Mouse (Mus musculus): Measurements from ENCODE around the gene Prkce. TPM values are rescaled to one million over a fixed set of nuclear protein-coding genes. Genes with fewer than 3 reads are reported as not detected.
A peak's percentile ranks its signal among the peaks of the same experiment; 100 is the strongest.

Prkce gene
- polyA plus RNA-seq, 1 experiment from 2014 or later: 44.3 TPM

DNA sequence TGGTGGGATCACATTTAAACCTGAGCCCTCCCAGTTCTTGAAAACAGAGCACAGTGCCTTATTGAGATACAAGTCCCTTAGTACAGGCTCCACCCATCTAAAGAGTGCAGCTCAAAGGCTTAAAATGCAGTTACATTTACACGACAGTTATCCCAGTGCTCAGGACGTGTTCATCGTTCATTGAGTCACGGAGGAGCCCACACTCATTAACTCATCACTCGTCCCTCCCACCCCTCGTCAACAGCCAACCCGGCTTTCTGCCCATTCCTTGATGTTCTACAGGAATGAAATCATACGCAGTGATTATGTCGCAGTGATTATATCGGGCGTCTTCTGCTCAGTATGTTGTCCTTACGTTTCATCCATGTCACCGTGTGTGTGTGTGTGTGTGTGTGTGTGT, 102.9 kb downstream of the Prkce start:
- H3K9ac ChIP-seq (replicated peaks; ENCODE audit: low read depth, low read length): no peak overlapping the region
- WGBS: 87% methylated on average over 13 of the region's 13 CpGs
- H3K9me3 ChIP-seq (ENCODE audit: control insufficient read depth, low read length): no peaks in the 10 kb centered on the region
- no peak overlapping the region for H3K4me2 ChIP-seq (ENCODE audit: low read depth, low read length)
- no peak overlapping the region for H3K4me3 ChIP-seq (ENCODE audit: low read depth, low read length)
- H3K27me3 ChIP-seq (ENCODE audit: control insufficient read depth, insufficient read depth, low read length): no peaks in the 10 kb centered on the region
- peaks cover 4% of the 10 kb centered on the region; the same call in 1 of the 2 replicates for H3K4me1 ChIP-seq (ENCODE audit: control insufficient read depth, insufficient read depth, low read length)
- no peaks in the 10 kb centered on the region for H3K36me3 ChIP-seq (ENCODE audit: control insufficient read depth, insufficient read depth, low read length)
- no peak for ATAC-seq (ENCODE audit: low read depth)
- no peak overlapping the region for H3K27ac ChIP-seq (ENCODE audit: low read depth, low read length)

- peaks cover 4% of the 10 kb centered on the region; the same call in 1 of the 2 replicates for H3K4me1 ChIP-seq (ENCODE audit: control insufficient read depth, insufficient read depth, low read length)
- ATAC-seq (ENCODE audit: low read depth): peak; percentile 51; the same call in 1 of the 2 replicates
- no peaks in the 10 kb centered on the region for H3K36me3 ChIP-seq (ENCODE audit: control insufficient read depth, insufficient read depth, low read length)
- no peaks in the 10 kb centered on the region for H3K27me3 ChIP-seq (ENCODE audit: control insufficient read depth, insufficient read depth, low read length)
- no peak overlapping the region for H3K9ac ChIP-seq (replicated peaks; ENCODE audit: low read depth, low read length)
- WGBS: 25% methylated on average over 4 of the region's 4 CpGs
- H3K4me3 ChIP-seq (ENCODE audit: low read depth, low read length): no peak overlapping the region
- H3K4me2 ChIP-seq (ENCODE audit: low read depth, low read length): no peak overlapping the region
- no peaks in the 10 kb centered on the region for H3K9me3 ChIP-seq (ENCODE audit: control insufficient read depth, low read length)
- no peak overlapping the region for H3K27ac ChIP-seq (ENCODE audit: low read depth, low read length)
Measured at GRCm38 (mm10) chr17:86271277-86271676, 103.7 kb downstream of the Prkce start.

- no peaks in the 10 kb centered on the region for H3K27me3 ChIP-seq (ENCODE audit: control insufficient read depth, insufficient read depth, low read length)
- H3K9me3 ChIP-seq (ENCODE audit: control insufficient read depth, low read length): no peaks in the 10 kb centered on the region
- no peak for ATAC-seq (ENCODE audit: low read depth)
- WGBS: 72% methylated on average over 6 of the region's 6 CpGs
- H3K9ac ChIP-seq (replicated peaks; ENCODE audit: low read depth, low read length): no peak overlapping the region
- no peaks in the 10 kb centered on the region for H3K36me3 ChIP-seq (ENCODE audit: control insufficient read depth, insufficient read depth, low read length)
- H3K4me3 ChIP-seq (ENCODE audit: low read depth, low read length): no peak overlapping the region
- H3K27ac ChIP-seq (ENCODE audit: low read depth, low read length): no peak overlapping the region
- no peak overlapping the region for H3K4me2 ChIP-seq (ENCODE audit: low read depth, low read length)
- peaks cover 4% of the 10 kb centered on the region; the same call in 1 of the 2 replicates for H3K4me1 ChIP-seq (ENCODE audit: control insufficient read depth, insufficient read depth, low read length)
Measured at GRCm38 (mm10) chr17:86272961-86273360, 105.4 kb downstream of the Prkce start.

DNA sequence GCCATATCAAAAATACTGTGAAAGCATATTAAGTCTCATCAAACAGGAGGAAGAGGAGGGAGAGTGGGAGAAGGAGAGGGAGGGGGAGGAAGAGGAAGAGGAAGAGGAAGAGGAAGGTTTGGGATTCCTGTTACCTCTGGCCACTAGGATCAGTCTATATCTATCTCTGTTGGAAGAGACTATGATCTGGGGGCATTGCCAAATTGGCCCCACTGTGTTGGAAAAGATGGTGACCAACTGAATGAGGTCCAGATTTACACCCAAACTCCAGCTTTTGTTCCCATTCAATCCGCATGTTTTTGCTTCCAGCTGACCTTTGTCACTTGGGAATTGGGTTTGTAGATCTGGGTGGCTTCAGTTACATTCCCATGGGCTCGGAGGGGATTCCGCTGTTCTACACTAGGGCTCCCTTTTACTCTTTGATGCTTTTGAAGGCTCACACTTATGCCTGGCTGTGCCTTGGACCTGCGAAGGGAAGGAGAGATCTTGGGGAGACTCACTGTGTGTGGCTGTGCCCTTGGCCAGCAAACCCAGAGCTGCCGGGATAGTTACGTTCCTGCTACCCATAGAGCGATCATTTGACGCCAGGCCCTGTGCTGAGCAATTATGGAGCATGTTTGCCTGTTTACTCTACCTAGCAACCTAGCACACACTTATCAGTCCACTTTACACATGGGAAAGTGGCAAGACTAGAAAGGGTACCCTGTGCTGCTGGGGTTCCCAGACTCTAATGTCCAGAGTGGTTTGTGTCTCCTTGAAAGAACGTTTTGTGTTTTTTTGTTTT, 106.2 kb downstream of the Prkce start:
- Histone ChIP-seq H3K4me3 (ENCODE audit: low read depth, low read length) (no peak overlapping the region), H3K4me2 (ENCODE audit: low read depth, low read length) (no peak overlapping the region), H3K4me1 (ENCODE audit: control insufficient read depth, insufficient read depth, low read length) (peaks cover 4% of the 10 kb centered on the region; the same call in 1 of the 2 replicates), H3K36me3 (ENCODE audit: control insufficient read depth, insufficient read depth, low read length) (no peaks in the 10 kb centered on the region), H3K27me3 (ENCODE audit: control insufficient read depth, insufficient read depth, low read length) (no peaks in the 10 kb centered on the region), H3K27ac (ENCODE audit: low read depth, low read length) (no peak overlapping the region), H3K9ac (replicated peaks; ENCODE audit: low read depth, low read length) (no peak overlapping the region), H3K9me3 (ENCODE audit: control insufficient read depth, low read length) (no peaks in the 10 kb centered on the region)
- ATAC-seq (ENCODE audit: low read depth): no peak
- 81% methylated on average over 9 of the region's 9 CpGs for WGBS

GRCm38 (mm10) chr17:86274350-86274744, 106.8 kb downstream of the Prkce start:
- H3K4me1 ChIP-seq (ENCODE audit: control insufficient read depth, insufficient read depth, low read length): peaks cover 8% of the 10 kb centered on the region
- 74% methylated on average over 7 of the region's 7 CpGs for WGBS
- ATAC-seq (ENCODE audit: low read depth): no peak

DNA sequence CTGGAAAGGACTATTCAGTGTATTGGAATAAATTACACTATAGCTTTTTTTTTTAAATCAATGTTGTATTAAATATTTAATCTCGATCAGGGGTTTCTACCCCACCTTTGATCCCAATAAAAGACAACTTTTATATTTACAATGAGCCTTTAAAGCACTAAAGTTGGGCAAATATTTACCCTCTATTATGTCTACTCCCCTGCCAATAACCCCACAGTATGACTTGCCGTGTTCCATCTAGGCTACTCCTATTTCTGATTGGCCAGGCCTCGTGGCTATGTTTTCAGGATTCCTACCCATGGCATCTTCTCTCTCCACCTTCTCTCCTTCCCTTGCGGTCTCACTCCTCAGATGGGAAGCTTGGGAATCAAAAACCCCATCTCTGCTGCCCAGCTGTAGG, 108.8 kb downstream of the Prkce start:
- Histone ChIP-seq H3K27me3 (ENCODE audit: control insufficient read depth, insufficient read depth, low read length) (no peaks in the 10 kb centered on the region), H3K9me3 (ENCODE audit: control insufficient read depth, low read length) (no peaks in the 10 kb centered on the region), H3K27ac (ENCODE audit: low read depth, low read length) (no peak overlapping the region), H3K9ac (replicated peaks; ENCODE audit: low read depth, low read length) (no peak overlapping the region), H3K4me2 (ENCODE audit: low read depth, low read length) (no peak overlapping the region), H3K36me3 (ENCODE audit: control insufficient read depth, insufficient read depth, low read length) (no peaks in the 10 kb centered on the region), H3K4me1 (ENCODE audit: control insufficient read depth, insufficient read depth, low read length) (peaks cover 5% of the 10 kb centered on the region), H3K4me3 (ENCODE audit: low read depth, low read length) (no peak overlapping the region)
- WGBS: 93% methylated on average over 4 of the region's 4 CpGs
- ATAC-seq (ENCODE audit: low read depth): no peak

More at GRCm38 (mm10) chr17:86274350-86274744, 106.8 kb downstream of the Prkce start:
- Histone ChIP-seq H3K4me2 (ENCODE audit: low read depth, low read length) (no peak overlapping the region), H3K9me3 (ENCODE audit: control insufficient read depth, low read length) (no peaks in the 10 kb centered on the region), H3K36me3 (ENCODE audit: control insufficient read depth, insufficient read depth, low read length) (no peaks in the 10 kb centered on the region), H3K4me3 (ENCODE audit: low read depth, low read length) (no peak overlapping the region), H3K27me3 (ENCODE audit: control insufficient read depth, insufficient read depth, low read length) (no peaks in the 10 kb centered on the region), H3K27ac (ENCODE audit: low read depth, low read length) (no peak overlapping the region), H3K9ac (replicated peaks; ENCODE audit: low read depth, low read length) (no peak overlapping the region)

DNA sequence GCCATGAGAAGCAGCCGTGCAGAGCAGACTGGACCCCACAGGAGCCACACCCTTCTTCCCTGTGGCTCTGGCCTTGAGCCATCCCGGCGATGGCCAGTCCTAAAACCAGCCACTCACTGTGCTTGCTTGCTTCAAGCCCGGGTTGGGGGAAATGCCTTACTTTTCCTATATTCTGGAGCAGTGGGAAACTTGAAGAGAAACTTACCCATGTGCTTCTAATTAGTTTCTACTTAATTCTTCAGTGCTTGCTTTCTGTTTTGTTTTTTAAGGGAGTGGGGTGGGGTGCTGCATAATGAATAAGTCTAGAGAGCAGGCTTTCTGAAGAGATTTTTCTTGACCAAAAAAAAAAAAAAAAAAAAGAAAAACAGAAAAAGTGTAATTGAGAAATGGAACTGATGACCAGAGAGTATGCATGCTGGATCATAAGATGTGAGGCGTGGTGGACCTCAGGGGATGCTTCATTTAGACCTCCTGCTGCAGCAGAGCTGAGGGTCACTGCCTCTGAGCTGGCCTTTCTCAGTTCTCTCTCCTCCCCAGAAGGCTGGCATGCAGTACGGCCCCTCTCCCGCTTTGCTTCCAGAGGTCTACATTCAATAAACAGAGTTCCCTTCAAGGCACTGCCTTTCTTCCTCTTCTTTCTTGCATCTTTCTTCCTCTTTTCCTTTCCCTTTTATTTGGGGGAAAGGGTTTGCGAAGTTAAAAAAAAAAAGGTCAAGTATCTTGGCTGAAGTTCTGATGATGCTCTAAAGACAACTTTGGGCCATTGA, 109.6 kb downstream of the Prkce start:
- Histone ChIP-seq H3K4me2 (ENCODE audit: low read depth, low read length) (no peak overlapping the region), H3K9ac (replicated peaks; ENCODE audit: low read depth, low read length) (no peak overlapping the region), H3K27ac (ENCODE audit: low read depth, low read length) (no peak overlapping the region), H3K4me1 (ENCODE audit: control insufficient read depth, insufficient read depth, low read length) (peaks cover 4% of the 10 kb centered on the region; the same call in 1 of the 2 replicates), H3K36me3 (ENCODE audit: control insufficient read depth, insufficient read depth, low read length) (no peaks in the 10 kb centered on the region), H3K27me3 (ENCODE audit: control insufficient read depth, insufficient read depth, low read length) (no peaks in the 10 kb centered on the region), H3K9me3 (ENCODE audit: control insufficient read depth, low read length) (no peaks in the 10 kb centered on the region), H3K4me3 (ENCODE audit: low read depth, low read length) (no peak overlapping the region)
- WGBS: 79% methylated on average over 8 of the region's 8 CpGs
- ATAC-seq (ENCODE audit: low read depth): no peak

GRCm38 (mm10) chr17:86277999-86278526, 110.5 kb downstream of the Prkce start:
- ATAC-seq (ENCODE audit: low read depth): no peak
- WGBS: 82% methylated on average over 5 of the region's 5 CpGs
- H3K4me2 ChIP-seq (ENCODE audit: low read depth, low read length): no peak overlapping the region
- no peaks in the 10 kb centered on the region for H3K27me3 ChIP-seq (ENCODE audit: control insufficient read depth, insufficient read depth, low read length)
- H3K4me1 ChIP-seq (ENCODE audit: control insufficient read depth, insufficient read depth, low read length): peaks cover 4% of the 10 kb centered on the region; the same call in 1 of the 2 replicates
- H3K9me3 ChIP-seq (ENCODE audit: control insufficient read depth, low read length): no peaks in the 10 kb centered on the region
- no peak overlapping the region for H3K4me3 ChIP-seq (ENCODE audit: low read depth, low read length)
- no peak overlapping the region for H3K9ac ChIP-seq (replicated peaks; ENCODE audit: low read depth, low read length)
- H3K36me3 ChIP-seq (ENCODE audit: control insufficient read depth, insufficient read depth, low read length): no peaks in the 10 kb centered on the region
- no peak overlapping the region for H3K27ac ChIP-seq (ENCODE audit: low read depth, low read length)

DNA sequence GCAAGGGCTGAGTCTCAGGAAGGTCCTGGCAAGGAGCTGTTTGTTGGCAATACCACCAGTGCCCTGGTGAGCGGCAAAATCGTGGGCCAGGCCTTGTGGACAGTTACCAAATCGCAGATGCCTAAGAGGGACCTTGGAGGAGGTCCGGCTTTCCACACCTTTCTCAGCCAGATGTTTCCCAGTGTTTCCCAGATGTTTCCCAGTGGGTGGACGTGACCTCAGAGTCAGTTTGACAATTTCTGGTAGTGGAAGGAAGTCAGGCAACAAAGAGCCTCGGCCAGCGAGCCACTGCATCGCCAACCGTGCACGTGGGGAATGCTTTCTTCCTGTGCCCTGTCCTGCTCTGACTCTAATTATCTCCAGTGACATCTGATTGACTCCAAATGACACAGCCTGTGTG, 112.2 kb downstream of the Prkce start:
- peaks cover 4% of the 10 kb centered on the region; the same call in 1 of the 2 replicates for H3K4me1 ChIP-seq (ENCODE audit: control insufficient read depth, insufficient read depth, low read length)
- H3K36me3 ChIP-seq (ENCODE audit: control insufficient read depth, insufficient read depth, low read length): no peaks in the 10 kb centered on the region
- H3K27me3 ChIP-seq (ENCODE audit: control insufficient read depth, insufficient read depth, low read length): no peaks in the 10 kb centered on the region
- WGBS: 66% methylated on average over 10 of the region's 10 CpGs
- no peaks in the 10 kb centered on the region for H3K9me3 ChIP-seq (ENCODE audit: control insufficient read depth, low read length)
- no peak overlapping the region for H3K4me2 ChIP-seq (ENCODE audit: low read depth, low read length)
- H3K27ac ChIP-seq (ENCODE audit: low read depth, low read length): no peak overlapping the region
- no peak overlapping the region for H3K9ac ChIP-seq (replicated peaks; ENCODE audit: low read depth, low read length)
- H3K4me3 ChIP-seq (ENCODE audit: low read depth, low read length): no peak overlapping the region
- no peak for ATAC-seq (ENCODE audit: low read depth)

Measured in neural tube, embryonic 14.5 days (tissue).